Mouse (Mus musculus) hematopoietic stem cell, adult 5-6 weeks (primary cell): ENCODE measurements around the gene Hdgf. TPM values are rescaled to one million over a fixed set of nuclear protein-coding genes. Genes with fewer than 3 reads are reported as not detected.

Source experiments
- ATAC-seq, 2 experiments: fragments of 125-278 bp in 1 of 2; replicated peaks in 1 of 2; 2 replicates each; pipeline ENCODE4 v1.8.0; 2016 to 2017; ENCODE audit warnings: inconsistent platforms in 2 of 2, mild to moderate bottlenecking in 2 of 2, moderate number of reproducible peaks in 2 of 2, low read depth in 1 of 2, moderate TSS enrichment in 1 of 2; ENCODE audit not compliant: low FRiP score in 2 of 2, poor library complexity in 2 of 2, severe bottlenecking in 2 of 2, insufficient read depth in 1 of 2, low TSS enrichment in 1 of 2
- total RNA-seq: library from RNA; stranded (forward); fragments of 172-1452, 232-1000 nt; gene quantifications from 2 replicates; pipeline ENCODE4 v1.2.3, GENCODE M21; 2017

Hdgf gene
- total RNA-seq, 1 experiment from 2014 or later = 430 TPM

DNA sequence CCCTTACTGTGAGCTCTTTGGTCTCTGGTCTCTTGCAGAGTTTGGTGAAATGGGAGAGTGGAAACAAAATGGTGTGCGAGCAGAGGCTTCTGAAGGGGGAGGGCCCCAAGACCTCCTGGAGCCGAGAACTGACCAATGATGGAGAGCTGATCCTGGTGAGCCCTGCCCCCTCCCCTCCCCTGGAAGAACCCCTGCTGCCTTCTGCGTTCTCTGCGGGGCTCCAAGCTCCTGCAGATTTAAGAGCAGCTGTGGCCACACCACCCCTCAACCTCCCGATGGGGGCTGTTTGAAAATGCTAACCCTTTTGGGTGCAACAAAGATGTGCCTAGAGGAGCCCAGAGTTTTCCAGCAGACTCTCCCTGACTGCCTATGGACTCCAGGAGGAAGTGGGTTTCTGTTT is 46.3 kb downstream of the Hdgf start:
- ATAC-seq = no peak

DNA sequence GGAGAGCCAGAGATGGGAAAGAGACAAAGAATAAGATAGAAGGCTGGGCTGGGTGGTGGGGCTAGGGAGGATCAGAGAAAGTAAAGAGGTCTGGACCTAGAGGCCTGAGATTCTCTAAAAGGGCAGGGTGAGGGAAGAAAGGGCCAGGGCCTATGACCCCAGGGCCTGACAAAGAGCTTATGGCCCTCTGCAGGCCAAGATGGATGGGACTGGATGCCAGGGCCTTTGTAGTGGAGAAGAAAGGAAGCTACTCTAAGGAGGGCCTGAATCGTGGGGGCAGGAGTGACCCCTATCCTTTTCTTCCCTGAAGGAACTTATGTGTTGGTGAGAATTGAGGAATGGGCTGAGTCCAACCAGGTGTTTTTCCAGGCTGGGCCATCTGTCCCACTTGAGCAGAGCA is 51.9 kb downstream of the Hdgf start:
- ATAC-seq = no peak

GRCm38 (mm10) chr3:87958476-87958875 is 52.4 kb downstream of the Hdgf start:
- no peak for ATAC-seq

DNA sequence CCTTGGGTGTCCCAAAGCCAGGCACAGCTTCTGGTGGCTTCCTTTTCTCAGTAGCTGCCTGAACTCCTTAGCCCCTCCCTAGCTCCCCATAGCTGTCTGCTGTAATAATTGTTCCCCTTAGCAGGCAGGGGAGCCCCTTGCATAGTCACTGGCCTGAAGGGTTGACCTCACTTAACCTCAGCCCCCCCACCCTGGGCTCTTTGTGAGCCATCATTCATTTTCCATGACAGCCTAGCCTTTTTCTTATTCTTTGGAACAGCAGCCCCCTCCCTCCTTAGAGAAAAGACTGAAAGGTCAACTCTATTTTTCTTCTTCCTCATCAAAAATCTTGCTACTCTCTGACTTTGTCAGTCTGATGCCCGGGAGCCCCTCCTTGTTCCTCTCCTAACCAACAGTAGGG is 52.8 kb downstream of the Hdgf start:
- no peak for ATAC-seq

DNA sequence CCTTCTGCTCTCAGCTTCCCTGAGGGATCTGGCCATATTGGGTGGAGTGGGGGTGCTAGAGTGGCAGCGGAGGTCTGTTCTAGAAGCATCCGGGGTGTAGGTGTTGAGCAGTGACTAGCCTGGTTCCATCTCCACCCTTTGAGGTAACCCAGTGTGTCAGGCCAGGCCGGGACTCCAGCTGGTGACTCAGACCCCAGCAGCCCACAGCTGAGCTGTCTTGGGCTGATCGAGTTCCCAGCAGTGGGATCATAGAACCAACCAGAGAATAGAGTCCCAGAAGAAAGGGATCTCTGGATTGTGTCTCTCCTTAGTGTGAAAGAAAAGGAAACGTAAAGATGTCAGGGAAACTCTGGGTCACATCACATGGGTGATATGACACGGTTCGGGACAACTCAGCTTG is 53.2 kb downstream of the Hdgf start:
- ATAC-seq = no peak

- no peak for ATAC-seq
Measured at GRCm38 (mm10) chr3:87960191-87960585, 54.1 kb downstream of the Hdgf start.

GRCm38 (mm10) chr3:87960586-87961191 is 54.6 kb downstream of the Hdgf start:
- ATAC-seq = peak; percentile 97 to 99

Other genes starting within 250 kb of the Hdgf start
- 0.06 and 0.40 TPM in 2 replicates for gene Lrrc71, start 157.7 kb upstream of the Hdgf start, total RNA-seq
- not detected in 2 replicates for gene Ntrk1, start 111.2 kb upstream of the Hdgf start, total RNA-seq
- gene Insrr, start 109.4 kb upstream of the Hdgf start, total RNA-seq = 0.50 and 0.79 TPM in 2 replicates
- 17.9 and 24.6 TPM in 2 replicates for gene Pear1, start 82.0 kb upstream of the Hdgf start, total RNA-seq
- 0.44 and 0.74 TPM in 2 replicates for gene Sh2d2a, start 59.6 kb upstream of the Hdgf start, total RNA-seq
- gene Prcc, start 20.7 kb upstream of the Hdgf start, total RNA-seq = 35.7 and 40.0 TPM in 2 replicates
- gene Mrpl24, start 13.2 kb downstream of the Hdgf start, total RNA-seq = 85.4 and 172 TPM in 2 replicates
- 52.1 and 61.4 TPM in 2 replicates for gene Isg20l2, start 24.0 kb downstream of the Hdgf start, total RNA-seq
- gene Rrnad1, start 24.4 kb downstream of the Hdgf start, total RNA-seq = 15.7 and 15.9 TPM in 2 replicates
- gene Crabp2, start 42.3 kb downstream of the Hdgf start, total RNA-seq = not detected in 2 replicates
- 0.35 and 0.88 TPM in 2 replicates for gene Nes, start 64.8 kb downstream of the Hdgf start, total RNA-seq
- not detected in 2 replicates for gene Bcan, start 93.9 kb downstream of the Hdgf start, total RNA-seq
- gene Hapln2, start 121.3 kb downstream of the Hdgf start, total RNA-seq = not detected in 2 replicates
- gene Gpatch4, start 136.8 kb downstream of the Hdgf start, total RNA-seq = 32.5 and 45.3 TPM in 2 replicates
- gene Naxe, start 152.2 kb downstream of the Hdgf start, total RNA-seq = 37.1 and 45.2 TPM in 2 replicates
- not detected in 2 replicates for gene Ttc24, start 172.0 kb downstream of the Hdgf start, total RNA-seq
- 12.1 and 15.8 TPM in 2 replicates for gene Iqgap3, start 175.7 kb downstream of the Hdgf start, total RNA-seq
- gene Mef2d, start 236.1 kb downstream of the Hdgf start, total RNA-seq = 31.1 and 33.3 TPM in 2 replicates